Mouse (Mus musculus): ENCODE measurements around the gene Cpsf4l. TPM values are rescaled to one million over a fixed set of nuclear protein-coding genes. Genes with fewer than 3 reads are reported as not detected.

The Cpsf4l gene
- polyA plus RNA-seq, 1 experiment from 2014 or later, result 0.31 TPM

GRCm38 (mm10) chr11:113680954-113681353, 28.9 kb downstream of the Cpsf4l start:
- no peak overlapping the region for H3K9ac ChIP-seq (replicated peaks; ENCODE audit: low read length)
- H3K27ac ChIP-seq (replicated peaks; ENCODE audit: low read depth, low read length), result no peak overlapping the region
- peaks cover 3% of the 10 kb centered on the region for H3K4me1 ChIP-seq (ENCODE audit: control insufficient read depth, insufficient read depth, low read length)

GRCm38 (mm10) chr11:113678373-113678772, 31.4 kb downstream of the Cpsf4l start:
- H3K4me2 ChIP-seq (ENCODE audit: low read depth, low read length), result no peak overlapping the region
- no peaks in the 10 kb centered on the region; the same call in none of the 2 replicates for H3K36me3 ChIP-seq (replicated peaks; ENCODE audit: control insufficient read depth, insufficient read depth, low read depth, low read length)
- ATAC-seq (replicated peaks; ENCODE audit: insufficient number of reproducible peaks, low FRiP score, low TSS enrichment, low read depth) (no peak), DNase-seq (ENCODE audit: low spot score) (no peak)
- H3K4me3 ChIP-seq (ENCODE audit: low read depth, low read length), result no peak overlapping the region
- no peak overlapping the region for H3K9ac ChIP-seq (replicated peaks; ENCODE audit: low read length)
- 88% methylated on average over 8 of the region's 8 CpGs for WGBS
- no peak overlapping the region for H3K27ac ChIP-seq (replicated peaks; ENCODE audit: low read depth, low read length)
- H3K9me3 ChIP-seq (replicated peaks; ENCODE audit: control insufficient read depth, low read length), result no peaks in the 10 kb centered on the region
- no peaks in the 10 kb centered on the region for H3K27me3 ChIP-seq (ENCODE audit: control insufficient read depth, insufficient read depth, low read length)
- peaks cover 3% of the 10 kb centered on the region for H3K4me1 ChIP-seq (ENCODE audit: control insufficient read depth, insufficient read depth, low read length)

More at GRCm38 (mm10) chr11:113680954-113681353, 28.9 kb downstream of the Cpsf4l start:
- H3K36me3 ChIP-seq (replicated peaks; ENCODE audit: control insufficient read depth, insufficient read depth, low read depth, low read length), result no peaks in the 10 kb centered on the region; the same call in 1 of the 2 replicates
- WGBS, result 85% methylated on average over 2 of the region's 2 CpGs
- no peak overlapping the region for H3K4me3 ChIP-seq (ENCODE audit: low read depth, low read length)
- no peak for ATAC-seq (replicated peaks; ENCODE audit: insufficient number of reproducible peaks, low FRiP score, low TSS enrichment, low read depth)
- H3K4me2 ChIP-seq (ENCODE audit: low read depth, low read length), result no peak overlapping the region
- no peak for DNase-seq (ENCODE audit: low spot score)
- no peaks in the 10 kb centered on the region for H3K9me3 ChIP-seq (replicated peaks; ENCODE audit: control insufficient read depth, low read length)
- no peaks in the 10 kb centered on the region for H3K27me3 ChIP-seq (ENCODE audit: control insufficient read depth, insufficient read depth, low read length)

DNA sequence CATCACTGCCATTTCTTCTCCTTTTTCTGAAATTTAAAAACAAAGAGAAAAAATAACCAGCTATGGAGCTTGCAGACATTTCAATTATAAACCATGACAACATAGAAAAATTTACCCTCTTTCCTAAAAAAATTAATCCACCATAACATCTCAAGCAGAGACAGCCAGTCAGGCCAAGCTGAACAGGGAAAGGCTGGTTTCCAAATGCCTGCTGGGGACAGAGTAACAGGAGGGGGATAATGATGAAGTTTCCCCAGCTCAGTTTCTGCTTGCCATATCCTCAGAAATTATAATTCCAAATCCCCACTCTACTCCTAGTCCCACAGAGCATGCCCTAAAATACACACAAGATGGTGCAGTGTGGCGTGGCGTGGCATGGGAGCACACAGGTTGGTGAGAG, 32.4 kb downstream of the Cpsf4l start:
- Histone ChIP-seq H3K9me3 (replicated peaks; ENCODE audit: control insufficient read depth, low read length) (no peaks in the 10 kb centered on the region), H3K27me3 (ENCODE audit: control insufficient read depth, insufficient read depth, low read length) (no peaks in the 10 kb centered on the region), H3K4me1 (ENCODE audit: control insufficient read depth, insufficient read depth, low read length) (peaks cover under 1% of the 10 kb centered on the region), H3K9ac (replicated peaks; ENCODE audit: low read length) (no peak overlapping the region), H3K36me3 (replicated peaks; ENCODE audit: control insufficient read depth, insufficient read depth, low read depth, low read length) (no peaks in the 10 kb centered on the region; the same call in none of the 2 replicates), H3K27ac (replicated peaks; ENCODE audit: low read depth, low read length) (no peak overlapping the region), H3K4me2 (ENCODE audit: low read depth, low read length) (no peak overlapping the region), H3K4me3 (ENCODE audit: low read depth, low read length) (no peak overlapping the region)
- ATAC-seq (replicated peaks; ENCODE audit: insufficient number of reproducible peaks, low FRiP score, low TSS enrichment, low read depth) (no peak), DNase-seq (ENCODE audit: low spot score) (no peak)
- 96% methylated on average over 2 of the region's 2 CpGs for WGBS

DNA sequence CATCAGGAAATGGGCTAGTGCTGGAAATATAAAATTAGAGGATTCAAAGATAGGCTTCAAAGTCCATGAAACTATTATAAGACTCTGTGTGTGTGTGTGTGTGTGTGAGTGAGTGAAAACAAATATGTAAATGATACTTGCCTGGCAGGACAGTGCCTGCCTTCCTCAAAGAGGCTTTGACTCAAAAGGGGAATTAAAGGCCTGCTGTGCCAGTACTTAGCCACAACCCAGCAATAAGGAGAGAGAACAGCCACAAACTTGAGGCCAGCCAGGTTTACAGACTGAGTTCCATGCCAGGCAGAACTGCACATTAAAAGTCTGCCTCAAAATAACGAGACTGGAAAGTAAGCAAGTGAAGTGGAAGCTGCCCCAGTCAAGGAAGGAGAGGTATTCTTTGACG, 33.0 kb downstream of the Cpsf4l start:
- Histone ChIP-seq H3K9ac (replicated peaks; ENCODE audit: low read length) (no peak overlapping the region), H3K4me1 (ENCODE audit: control insufficient read depth, insufficient read depth, low read length) (no peaks in the 10 kb centered on the region), H3K4me3 (ENCODE audit: low read depth, low read length) (no peak overlapping the region), H3K27ac (replicated peaks; ENCODE audit: low read depth, low read length) (no peak overlapping the region), H3K36me3 (replicated peaks; ENCODE audit: control insufficient read depth, insufficient read depth, low read depth, low read length) (no peaks in the 10 kb centered on the region; the same call in none of the 2 replicates), H3K27me3 (ENCODE audit: control insufficient read depth, insufficient read depth, low read length) (no peaks in the 10 kb centered on the region), H3K4me2 (ENCODE audit: low read depth, low read length) (no peak overlapping the region), H3K9me3 (replicated peaks; ENCODE audit: control insufficient read depth, low read length) (no peaks in the 10 kb centered on the region)
- WGBS, result 86% methylated on average over 2 of the region's 2 CpGs
- ATAC-seq (replicated peaks; ENCODE audit: insufficient number of reproducible peaks, low FRiP score, low TSS enrichment, low read depth), result no peak
- DNase-seq (ENCODE audit: low spot score), result no peak

DNA sequence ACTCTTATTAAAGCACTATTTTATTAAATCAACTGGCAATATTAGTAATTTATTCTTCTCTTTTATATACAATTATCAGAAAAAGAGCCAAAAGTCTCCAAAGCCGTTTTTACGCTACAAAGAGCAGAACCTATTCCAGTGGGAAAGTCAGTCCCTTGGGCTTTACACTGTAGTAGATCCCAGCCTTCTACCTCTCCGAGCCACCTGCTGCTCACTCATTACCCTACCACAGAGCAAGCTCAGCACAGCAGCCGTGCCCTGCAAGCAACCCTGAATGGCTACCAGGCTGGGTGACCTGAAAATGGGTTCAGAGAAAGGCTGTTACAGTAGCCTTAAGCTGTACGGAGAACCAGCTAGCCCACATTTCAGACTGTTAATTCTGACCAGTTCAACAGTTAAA, 35.2 kb downstream of the Cpsf4l start:
- DNase-seq (ENCODE audit: low spot score) (no peak), ATAC-seq (replicated peaks; ENCODE audit: insufficient number of reproducible peaks, low FRiP score, low TSS enrichment, low read depth) (no peak)
- H3K4me1 ChIP-seq (ENCODE audit: control insufficient read depth, insufficient read depth, low read length), result no peaks in the 10 kb centered on the region
- no peak overlapping the region for H3K9ac ChIP-seq (replicated peaks; ENCODE audit: low read length)
- H3K27me3 ChIP-seq (ENCODE audit: control insufficient read depth, insufficient read depth, low read length), result no peaks in the 10 kb centered on the region
- H3K36me3 ChIP-seq (replicated peaks; ENCODE audit: control insufficient read depth, insufficient read depth, low read depth, low read length), result no peaks in the 10 kb centered on the region; the same call in none of the 2 replicates
- no peak overlapping the region for H3K4me2 ChIP-seq (ENCODE audit: low read depth, low read length)
- WGBS, result 84% methylated on average over 5 of the region's 5 CpGs
- H3K9me3 ChIP-seq (replicated peaks; ENCODE audit: control insufficient read depth, low read length), result no peaks in the 10 kb centered on the region
- no peak overlapping the region for H3K27ac ChIP-seq (replicated peaks; ENCODE audit: low read depth, low read length)
- H3K4me3 ChIP-seq (ENCODE audit: low read depth, low read length), result no peak overlapping the region

GRCm38 (mm10) chr11:113673614-113674013, 36.2 kb downstream of the Cpsf4l start:
- no peaks in the 10 kb centered on the region for H3K4me1 ChIP-seq (ENCODE audit: control insufficient read depth, insufficient read depth, low read length)
- H3K4me2 ChIP-seq (ENCODE audit: low read depth, low read length), result no peak overlapping the region
- no peaks in the 10 kb centered on the region for H3K9me3 ChIP-seq (replicated peaks; ENCODE audit: control insufficient read depth, low read length)
- H3K27me3 ChIP-seq (ENCODE audit: control insufficient read depth, insufficient read depth, low read length), result no peaks in the 10 kb centered on the region
- H3K27ac ChIP-seq (replicated peaks; ENCODE audit: low read depth, low read length), result no peak overlapping the region
- DNase-seq (ENCODE audit: low spot score) (no peak), ATAC-seq (replicated peaks; ENCODE audit: insufficient number of reproducible peaks, low FRiP score, low TSS enrichment, low read depth) (no peak)
- no peak overlapping the region for H3K4me3 ChIP-seq (ENCODE audit: low read depth, low read length)
- H3K36me3 ChIP-seq (replicated peaks; ENCODE audit: control insufficient read depth, insufficient read depth, low read depth, low read length), result no peaks in the 10 kb centered on the region; the same call in none of the 2 replicates
- no peak overlapping the region for H3K9ac ChIP-seq (replicated peaks; ENCODE audit: low read length)
- 95% methylated on average over 4 of the region's 4 CpGs for WGBS

DNA sequence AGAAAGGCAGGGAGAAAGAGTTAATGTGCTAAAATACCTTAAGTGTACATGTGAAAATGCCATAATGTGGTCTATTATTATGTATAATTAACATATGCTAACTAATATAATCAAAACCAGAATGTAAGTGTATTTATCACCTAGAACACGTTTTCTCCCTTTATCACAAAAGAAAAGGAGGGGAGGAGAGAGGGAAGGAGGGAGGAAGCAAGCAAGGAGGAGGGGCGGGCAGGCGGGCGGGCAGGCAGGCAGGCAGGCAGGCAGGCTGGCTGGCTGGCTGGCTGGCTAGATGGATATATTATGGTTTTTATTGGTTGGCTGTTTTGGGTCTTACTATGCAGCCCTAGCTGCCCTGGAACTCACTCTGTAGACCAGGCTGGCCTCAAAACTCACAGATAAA, 40.1 kb downstream of the Cpsf4l start:
- Histone ChIP-seq H3K4me3 (ENCODE audit: low read depth, low read length) (no peak overlapping the region), H3K4me2 (ENCODE audit: low read depth, low read length) (no peak overlapping the region), H3K36me3 (replicated peaks; ENCODE audit: control insufficient read depth, insufficient read depth, low read depth, low read length) (no peaks in the 10 kb centered on the region; the same call in 1 of the 2 replicates), H3K9me3 (replicated peaks; ENCODE audit: control insufficient read depth, low read length) (no peaks in the 10 kb centered on the region), H3K9ac (replicated peaks; ENCODE audit: low read length) (no peak overlapping the region), H3K27ac (replicated peaks; ENCODE audit: low read depth, low read length) (no peak overlapping the region), H3K27me3 (ENCODE audit: control insufficient read depth, insufficient read depth, low read length) (no peaks in the 10 kb centered on the region), H3K4me1 (ENCODE audit: control insufficient read depth, insufficient read depth, low read length) (no peaks in the 10 kb centered on the region)
- 87% methylated on average over 4 of the region's 4 CpGs for WGBS
- ATAC-seq (replicated peaks; ENCODE audit: insufficient number of reproducible peaks, low FRiP score, low TSS enrichment, low read depth), result no peak
- no peak for DNase-seq (ENCODE audit: low spot score)

- H3K36me3 ChIP-seq (replicated peaks; ENCODE audit: control insufficient read depth, insufficient read depth, low read depth, low read length), result no peaks in the 10 kb centered on the region; the same call in 1 of the 2 replicates
- no peaks in the 10 kb centered on the region for H3K27me3 ChIP-seq (ENCODE audit: control insufficient read depth, insufficient read depth, low read length)
- WGBS, result 91% methylated on average over 5 of the region's 5 CpGs
- ATAC-seq (replicated peaks; ENCODE audit: insufficient number of reproducible peaks, low FRiP score, low TSS enrichment, low read depth) (no peak), DNase-seq (ENCODE audit: low spot score) (no peak)
- H3K4me1 ChIP-seq (ENCODE audit: control insufficient read depth, insufficient read depth, low read length), result no peaks in the 10 kb centered on the region
- no peak overlapping the region for H3K9ac ChIP-seq (replicated peaks; ENCODE audit: low read length)
- no peaks in the 10 kb centered on the region for H3K9me3 ChIP-seq (replicated peaks; ENCODE audit: control insufficient read depth, low read length)
- no peak overlapping the region for H3K4me2 ChIP-seq (ENCODE audit: low read depth, low read length)
- no peak overlapping the region for H3K4me3 ChIP-seq (ENCODE audit: low read depth, low read length)
- no peak overlapping the region for H3K27ac ChIP-seq (replicated peaks; ENCODE audit: low read depth, low read length)
Observed at GRCm38 (mm10) chr11:113668857-113669256, 41.0 kb downstream of the Cpsf4l start.
